Mouse (Mus musculus) kidney, postnatal 0 days (tissue): ENCODE measurements at regions not wholly inside any gene's neighbourhood (a gene's known extent, or its start where the extent isn't known, plus 50 kb on each side); places are given as distances from the start of the nearest gene placed in this dataset.
A peak's percentile ranks its signal among the peaks of the same experiment; 100 is the strongest.

Experiments
- ATAC-seq: fragments of 200-750 bp; cut with Nextera tagmentation; replicated peaks from 2 replicates; pipeline ENCODE4 v1.8.0; 2017; ENCODE audit warnings: low read depth, moderate number of reproducible peaks, moderate TSS enrichment, moderate library complexity; ENCODE audit not compliant: low FRiP score
- DNase-seq: peaks from one replicate; pipeline ENCODE4 v3.0.0-alpha.2; 2016; ENCODE audit warnings: low spot score
- H3K27ac ChIP-seq: fragments of 300-500 bp; sonication (generic); 2 replicates; pipeline ENCODE4 v1.5.1; 2014; ENCODE audit warnings: mild to moderate bottlenecking
- H3K27me3 ChIP-seq: fragments of 300-500 bp; sonication (generic); 2 replicates; pipeline ENCODE4 v1.6.1; 2014; ENCODE audit warnings: low read length, mixed read lengths; ENCODE audit not compliant: insufficient read depth
- H3K36me3 ChIP-seq: fragments of 300-500 bp; sonication (generic); 2 replicates; pipeline ENCODE4 v1.6.1; 2014; ENCODE audit warnings: low read length, mixed read lengths; ENCODE audit not compliant: insufficient read depth
- H3K4me1 ChIP-seq: fragments of 300-500 bp; sonication (generic); replicated peaks from 2 replicates; pipeline ENCODE4 v1.6.1; 2014; ENCODE audit warnings: antibody characterized with exemption, low read length, mixed read lengths; ENCODE audit not compliant: insufficient read depth
- H3K4me2 ChIP-seq: fragments of 300-500 bp; sonication (generic); 2 replicates; pipeline ENCODE4 v1.6.1; 2014; ENCODE audit warnings: mild to moderate bottlenecking, low read length, moderate library complexity, mixed read lengths
- H3K4me3 ChIP-seq: fragments of 300-500 bp; sonication (generic); replicated peaks from 2 replicates; pipeline ENCODE4 v1.5.1; 2014; ENCODE audit warnings: low read depth, low read length
- H3K9ac ChIP-seq: fragments of 300-500 bp; sonication (generic); 2 replicates; pipeline ENCODE4 v1.6.1; 2014; ENCODE audit warnings: low read depth, low read length
- H3K9me3 ChIP-seq: fragments of 300-500 bp; sonication (generic); replicated peaks from 2 replicates; pipeline ENCODE4 v1.6.1; 2016; ENCODE audit warnings: low read length, inconsistent platforms, mixed read lengths
- CTCF ChIP-seq: IDR thresholded peaks from 2 replicates; pipeline ENCODE4 v1.5.1; 2016; ENCODE audit warnings: antibody characterized with exemption, low read depth, mild to moderate bottlenecking, moderate library complexity
- WGBS: fragments of 180-500 bp; shearing (Covaris S2); extraction: QIAGEN DNeasy Blood & Tissue Kit; methylation state at CpG from one replicate; pipeline ENCODE4 v1.1.7; 2014; 5-methylcytosine and 5-hydroxymethylcytosine counted together

DNA sequence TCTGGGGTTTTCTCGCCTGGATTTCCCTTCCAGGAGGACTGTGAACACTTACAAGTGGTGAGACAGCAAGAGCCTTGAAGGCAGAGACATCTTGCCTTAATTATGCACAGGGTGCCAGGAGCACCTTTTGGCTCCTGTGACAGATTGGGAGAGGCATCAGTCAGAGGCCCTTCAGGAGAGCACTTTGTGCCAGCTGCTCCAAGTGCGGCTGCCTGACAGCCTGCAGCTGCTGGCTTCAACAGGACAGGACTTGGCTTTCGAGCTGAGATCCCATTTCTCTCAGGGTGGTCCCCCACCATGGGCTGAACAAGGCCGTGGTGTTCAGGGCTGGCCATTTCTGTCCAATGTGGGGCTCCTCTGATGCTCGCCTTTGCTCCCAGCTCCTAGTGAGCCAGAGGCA is 224.6 kb downstream of the H2al1j start:
- WGBS: 55% methylated on average over 5 of the region's 5 CpGs
- H3K27ac ChIP-seq: no peak overlapping the region
- H3K36me3 ChIP-seq: no peaks in the 10 kb centered on the region
- no peaks in the 10 kb centered on the region for H3K27me3 ChIP-seq
- no peaks in the 10 kb centered on the region for H3K9me3 ChIP-seq
- no peaks in the 10 kb centered on the region; the same call in 1 of the 2 replicates for H3K4me1 ChIP-seq
- no peak for DNase-seq
- H3K9ac ChIP-seq: no peak overlapping the region
- H3K4me3 ChIP-seq: no peak overlapping the region
- ATAC-seq: no peak
- no peak for TF ChIP-seq CTCF
- no peak overlapping the region for H3K4me2 ChIP-seq

GRCm38 (mm10) chrX:11555035-11555570 is 227.5 kb downstream of the H2al1j start:
- no peaks in the 10 kb centered on the region for H3K27me3 ChIP-seq
- H3K4me1 ChIP-seq: no peaks in the 10 kb centered on the region; the same call in 1 of the 2 replicates
- H3K4me3 ChIP-seq: no peak overlapping the region
- no peaks in the 10 kb centered on the region for H3K36me3 ChIP-seq
- 74% methylated on average over 7 of the region's 7 CpGs for WGBS
- ATAC-seq (no peak), DNase-seq (no peak)
- no peak overlapping the region for H3K4me2 ChIP-seq
- no peak for TF ChIP-seq CTCF
- H3K27ac ChIP-seq: no peak overlapping the region
- no peaks in the 10 kb centered on the region for H3K9me3 ChIP-seq
- H3K9ac ChIP-seq: no peak overlapping the region

- Histone ChIP-seq H3K9ac (no peak overlapping the region), H3K27ac (no peak overlapping the region), H3K4me3 (no peak overlapping the region), H3K36me3 (no peaks in the 10 kb centered on the region), H3K27me3 (no peaks in the 10 kb centered on the region), H3K9me3 (no peaks in the 10 kb centered on the region), H3K4me1 (no peaks in the 10 kb centered on the region), H3K4me2 (no peak overlapping the region)
- TF ChIP-seq CTCF: no peak
- no peak for DNase-seq
- ATAC-seq: no peak
- WGBS: 94% methylated on average over 2 of the region's 2 CpGs
Observed at GRCm38 (mm10) chrX:11558260-11558659, 230.6 kb downstream of the H2al1j start.

DNA sequence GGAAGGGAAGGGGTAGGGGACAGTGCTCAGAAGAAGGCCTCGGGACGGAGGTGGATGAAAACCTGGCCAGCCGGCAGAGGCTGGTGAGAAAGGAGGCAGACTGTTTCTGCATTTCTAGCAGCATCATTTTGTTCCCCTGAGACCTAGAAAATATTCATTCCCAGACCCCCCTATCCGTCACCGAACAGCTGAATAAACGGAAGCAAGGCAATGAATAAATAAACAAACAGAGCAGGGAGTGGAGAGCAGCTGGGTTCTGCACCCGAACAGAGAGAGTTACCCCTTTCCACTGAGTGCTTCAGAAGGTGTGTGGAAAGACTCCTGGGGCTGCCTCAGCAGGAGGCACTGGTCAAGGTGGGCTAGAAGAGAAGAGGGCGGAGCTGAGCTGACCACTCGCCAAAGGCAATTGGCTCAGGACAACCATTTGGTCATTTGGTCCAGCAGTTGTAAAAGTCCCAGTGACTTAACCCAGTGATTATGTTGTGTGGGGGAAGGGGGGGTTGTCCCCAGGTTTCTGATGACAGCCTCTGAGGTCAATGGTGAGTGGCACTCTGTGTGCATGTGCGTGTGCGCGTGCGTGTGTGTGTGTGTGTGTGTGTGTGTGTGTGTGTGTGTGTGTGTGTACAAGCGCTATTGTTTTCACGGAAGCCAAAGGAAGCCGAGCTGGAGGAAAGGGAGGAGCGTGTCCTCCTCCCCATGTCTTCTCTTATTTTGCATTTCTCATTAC is 233.1 kb downstream of the H2al1j start:
- Histone ChIP-seq H3K27me3 (no peaks in the 10 kb centered on the region), H3K4me3 (no peak overlapping the region), H3K4me1 (no peaks in the 10 kb centered on the region), H3K36me3 (no peaks in the 10 kb centered on the region), H3K27ac (no peak overlapping the region), H3K9ac (no peak overlapping the region), H3K4me2 (0 out of 2 replicates have a peak overlapping the region, but pooled peaks have one; percentile 15), H3K9me3 (no peaks in the 10 kb centered on the region)
- 39% methylated on average over 17 of the region's 17 CpGs for WGBS
- ATAC-seq (peak; percentile 36; the same call in 1 of the 2 replicates), DNase-seq (peak; percentile 57)
- TF ChIP-seq CTCF: no peak

GRCm38 (mm10) chrX:11565888-11566287 is 238.3 kb downstream of the H2al1j start:
- TF ChIP-seq CTCF: no peak
- Histone ChIP-seq H3K4me2 (no peak overlapping the region), H3K27ac (no peak overlapping the region), H3K9ac (no peak overlapping the region), H3K27me3 (no peaks in the 10 kb centered on the region), H3K4me1 (no peaks in the 10 kb centered on the region), H3K9me3 (no peaks in the 10 kb centered on the region), H3K36me3 (no peaks in the 10 kb centered on the region), H3K4me3 (no peak overlapping the region)
- DNase-seq: no peak
- ATAC-seq: no peak
- WGBS: 54% methylated on average over 2 of the region's 2 CpGs

DNA sequence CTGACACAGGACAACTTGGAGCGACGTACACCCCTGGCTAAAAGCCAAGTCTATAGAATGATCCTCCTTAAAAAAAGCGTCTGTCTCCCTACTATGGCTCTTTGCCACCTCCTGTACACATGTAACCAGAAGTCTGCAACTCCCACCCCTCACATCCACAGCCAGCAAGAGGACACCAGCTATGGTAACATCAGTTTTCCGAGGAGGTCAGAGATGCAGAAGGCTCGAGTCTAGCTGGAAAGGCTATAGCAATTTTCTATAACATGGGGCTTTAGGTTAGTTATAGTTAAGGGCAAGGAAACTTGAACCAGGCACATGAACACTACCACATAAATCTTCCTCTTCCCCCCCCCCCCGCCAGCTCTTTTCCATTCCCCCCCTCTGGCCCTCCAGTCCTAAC is 240.2 kb downstream of the H2al1j start:
- DNase-seq (no peak), ATAC-seq (no peak)
- TF ChIP-seq CTCF: no peak
- Histone ChIP-seq H3K4me1 (no peaks in the 10 kb centered on the region), H3K9ac (no peak overlapping the region), H3K27ac (no peak overlapping the region), H3K9me3 (no peaks in the 10 kb centered on the region), H3K36me3 (no peaks in the 10 kb centered on the region), H3K27me3 (no peaks in the 10 kb centered on the region), H3K4me2 (no peak overlapping the region), H3K4me3 (no peak overlapping the region)
- WGBS: 66% methylated on average over 6 of the region's 6 CpGs
